Mouse (Mus musculus) intestine, postnatal 0 days (tissue): ENCODE results near the gene Thrap3. TPM values are rescaled to one million over a fixed set of nuclear protein-coding genes. Genes with fewer than 3 reads are reported as not detected.

Experiments used
- ATAC-seq: fragments of 200-750 bp; cut with Nextera tagmentation; 2 replicates; pipeline ENCODE4 v1.8.0; 2017; ENCODE audit warnings: mild to moderate bottlenecking, moderate TSS enrichment, moderate library complexity
- H3K27ac ChIP-seq: fragments of 300-500 bp; sonication (generic); 2 replicates; pipeline ENCODE4 v1.5.1; 2014; ENCODE audit warnings: mild to moderate bottlenecking, low read depth, low read length, moderate library complexity
- H3K27me3 ChIP-seq: fragments of 300-500 bp; sonication (generic); replicated peaks from 2 replicates; pipeline ENCODE4 v1.6.1; 2014; ENCODE audit warnings: low read length, mixed read lengths; ENCODE audit not compliant: control insufficient read depth, insufficient read depth
- H3K36me3 ChIP-seq: fragments of 300-500 bp; sonication (generic); 2 replicates; pipeline ENCODE4 v1.6.1; 2014; ENCODE audit warnings: mild to moderate bottlenecking, moderate library complexity; ENCODE audit not compliant: control insufficient read depth, insufficient read depth
- H3K4me1 ChIP-seq: fragments of 300-500 bp; sonication (generic); replicated peaks from 2 replicates; pipeline ENCODE4 v1.6.1; 2014; ENCODE audit warnings: antibody characterized with exemption, low read length, mixed read lengths; ENCODE audit not compliant: control insufficient read depth, insufficient read depth
- H3K4me2 ChIP-seq: fragments of 300-500 bp; sonication (generic); replicated peaks from 2 replicates; pipeline ENCODE4 v1.6.1; 2014; ENCODE audit warnings: low read depth, mild to moderate bottlenecking, moderate library complexity
- H3K4me3 ChIP-seq: fragments of 300-500 bp; sonication (generic); 2 replicates; pipeline ENCODE4 v1.5.1; 2014; ENCODE audit warnings: low read depth, low read length
- H3K9ac ChIP-seq: fragments of 300-500 bp; sonication (generic); 2 replicates; pipeline ENCODE4 v1.6.1; 2014; ENCODE audit warnings: mild to moderate bottlenecking, low read depth, low read length
- H3K9me3 ChIP-seq: fragments of 300-500 bp; sonication (generic); 2 replicates; pipeline ENCODE4 v1.6.1; 2016; ENCODE audit warnings: mixed run types; ENCODE audit not compliant: control insufficient read depth
- CTCF ChIP-seq: sonication (generic); IDR thresholded peaks from 2 replicates; pipeline ENCODE4 v1.5.1; 2016; ENCODE audit warnings: low read depth, mild to moderate bottlenecking, control low read depth, antibody characterized with exemption, moderate library complexity
- WGBS: fragments of 180-500 bp; shearing (Covaris S2); extraction: QIAGEN DNeasy Blood & Tissue Kit; methylation state at CpG from one replicate; pipeline ENCODE4 v1.1.7; 2014; 5-methylcytosine and 5-hydroxymethylcytosine counted together
- polyA plus RNA-seq: library from polyadenylated mRNA; unstranded; fragments of >200 nt; fragmentation: Nextera tagmentation; extraction: Ambion mirVana; gene quantifications from 2 replicates; pipeline ENCODE4 v1.2.1, GENCODE M21; 2015

The Thrap3 gene
- polyA plus RNA-seq, 1 experiment from 2014 or later: 56.7 TPM

DNA sequence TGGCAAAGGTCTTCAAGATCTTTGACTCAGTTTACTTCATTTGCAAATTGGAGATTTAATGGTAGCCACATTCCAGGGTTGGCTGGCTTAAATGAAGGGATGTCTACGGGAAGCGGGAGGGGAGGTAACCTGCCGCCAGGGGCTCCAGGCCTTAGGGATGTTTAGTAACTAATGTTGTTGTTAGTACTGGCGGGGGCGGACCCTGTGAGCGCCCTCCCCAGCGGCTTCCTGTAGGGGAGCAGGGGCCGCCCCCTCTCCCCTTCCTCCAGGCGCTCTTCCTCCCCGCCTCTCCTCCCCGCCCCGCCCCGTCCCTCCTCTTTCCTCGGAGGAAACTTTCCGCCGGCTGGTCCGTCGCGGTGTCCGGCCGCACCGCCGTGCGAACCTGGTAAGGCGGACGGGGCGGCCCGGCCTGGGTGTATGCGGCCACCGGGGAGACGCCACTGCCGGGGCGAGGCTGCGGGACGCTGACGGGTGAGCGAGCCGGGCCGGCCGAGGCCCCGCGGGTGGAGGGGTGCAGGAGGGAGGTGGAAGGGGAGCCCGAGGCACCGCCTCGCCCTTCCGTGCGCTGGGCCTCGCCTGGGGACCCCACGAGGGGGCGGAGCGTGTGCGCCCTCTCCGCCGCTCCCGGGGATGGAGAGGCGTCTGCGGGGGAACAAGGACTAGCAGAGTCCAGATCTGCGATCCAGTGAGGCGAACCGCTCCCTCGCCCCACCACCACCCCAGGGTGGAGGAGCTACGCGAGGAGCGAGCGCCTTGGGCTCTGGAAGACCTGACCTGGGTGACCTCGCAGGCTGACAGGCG is 54.2 kb downstream of the Thrap3 start:
- Histone ChIP-seq H3K4me1 (no peaks in the 10 kb centered on the region; the same call in 1 of the 2 replicates), H3K27me3 (no peaks in the 10 kb centered on the region), H3K9ac (peak overlapping the region; percentile 71), H3K4me2 (peak overlapping the region; percentile 88), H3K27ac (peak overlapping the region; percentile 84), H3K36me3 (peaks cover 16% of the 10 kb centered on the region; the same call in 1 of the 2 replicates), H3K9me3 (no peaks in the 10 kb centered on the region), H3K4me3 (peak overlapping the region; percentile 62)
- TF ChIP-seq CTCF: peak; percentile 46
- peak; percentile 50 for ATAC-seq
- WGBS: under 1% methylated on average over 63 of the region's 67 CpGs

GRCm38 (mm10) chr4:126147533-126148160 is 54.9 kb downstream of the Thrap3 start, which contains the start of gene Eva1b:
Eva1b (plus strand) TSS chr4:126147744.
- Histone ChIP-seq H3K4me1 (no peaks in the 10 kb centered on the region; the same call in 1 of the 2 replicates), H3K4me3 (peak within 1 kb of the TSS; percentile 62), H3K9ac (peak within 1 kb of the TSS; percentile 71), H3K27ac (peak within 1 kb of the TSS; percentile 84), H3K27me3 (no peaks in the 10 kb centered on the region), H3K9me3 (no peaks in the 10 kb centered on the region), H3K36me3 (peaks cover 16% of the 10 kb centered on the region; the same call in 1 of the 2 replicates), H3K4me2 (peak within 1 kb of the TSS; percentile 88)
- 5% methylated on average over 24 of the region's 24 CpGs for whole genome bisulfite sequencing
- TF ChIP-seq CTCF: no peak
- ATAC-seq: peak; percentile 62

DNA sequence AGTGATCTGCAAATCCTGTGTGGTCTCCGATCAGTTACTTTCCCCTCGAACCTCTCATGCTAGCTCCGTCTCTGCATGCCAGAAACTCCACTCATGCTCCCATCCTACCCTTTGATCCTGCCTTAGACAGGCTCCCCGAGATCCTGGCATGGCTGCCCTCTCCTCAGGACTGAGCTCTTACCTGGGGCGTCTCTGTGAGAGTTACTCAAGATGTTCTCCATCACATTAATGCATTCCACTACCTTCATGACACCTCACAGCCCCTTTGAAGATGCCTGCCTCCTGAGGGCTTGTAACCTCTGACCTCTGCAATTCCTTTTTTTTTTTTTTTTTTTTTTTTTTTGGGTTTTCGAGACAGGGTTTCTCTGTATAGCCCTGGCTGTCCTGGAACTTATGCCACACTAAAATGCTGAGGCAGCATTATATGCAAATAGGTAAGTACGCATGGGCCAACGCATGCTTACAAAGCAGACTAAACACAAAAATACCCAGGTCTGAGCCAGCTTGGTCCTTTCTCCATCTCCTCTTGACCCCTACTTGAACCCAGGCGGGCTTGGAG is 55.5 kb downstream of the Thrap3 start:
- Histone ChIP-seq H3K36me3 (peaks cover 10% of the 10 kb centered on the region; the same call in 1 of the 2 replicates), H3K4me2 (peak overlapping the region; percentile 88; the same call in 1 of the 2 replicates), H3K9ac (no peak overlapping the region), H3K27me3 (no peaks in the 10 kb centered on the region), H3K9me3 (no peaks in the 10 kb centered on the region), H3K27ac (no peak overlapping the region), H3K4me3 (no peak overlapping the region), H3K4me1 (no peaks in the 10 kb centered on the region; the same call in 1 of the 2 replicates)
- WGBS: 47% methylated on average over 9 of the region's 9 CpGs
- TF ChIP-seq CTCF: no peak
- no peak for ATAC-seq

DNA sequence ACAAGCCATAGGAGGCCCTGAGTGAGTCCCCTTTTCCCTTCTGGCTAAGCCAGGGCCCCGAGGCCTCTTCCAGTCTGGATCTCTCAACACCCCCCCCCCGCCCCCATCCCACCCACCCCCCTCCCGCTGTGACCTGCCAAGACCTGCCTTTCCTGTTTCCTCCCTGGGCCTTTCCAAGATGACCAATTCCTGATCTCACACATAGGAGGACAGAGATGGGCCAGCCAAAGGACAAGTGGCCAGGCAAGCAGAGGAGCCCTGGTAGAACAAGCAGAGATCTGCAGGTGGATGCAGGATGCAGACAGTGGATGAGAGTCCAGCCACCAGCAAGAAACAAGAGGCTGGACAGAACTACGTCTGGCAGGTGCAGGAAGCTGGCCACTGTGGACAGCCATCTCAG is 57.2 kb downstream of the Thrap3 start:
- no peak for TF ChIP-seq CTCF
- H3K4me2 ChIP-seq: no peak overlapping the region
- no peak overlapping the region for H3K9ac ChIP-seq
- H3K4me1 ChIP-seq: no peaks in the 10 kb centered on the region; the same call in 1 of the 2 replicates
- ATAC-seq: no peak
- H3K36me3 ChIP-seq: 0 out of 2 replicates have a peak, but pooled peaks cover 2% of the 10 kb centered on the region
- whole genome bisulfite sequencing: 36% methylated on average over 4 of the region's 4 CpGs
- H3K4me3 ChIP-seq: no peak overlapping the region
- H3K9me3 ChIP-seq: no peaks in the 10 kb centered on the region
- no peak overlapping the region for H3K27ac ChIP-seq
- no peaks in the 10 kb centered on the region for H3K27me3 ChIP-seq

DNA sequence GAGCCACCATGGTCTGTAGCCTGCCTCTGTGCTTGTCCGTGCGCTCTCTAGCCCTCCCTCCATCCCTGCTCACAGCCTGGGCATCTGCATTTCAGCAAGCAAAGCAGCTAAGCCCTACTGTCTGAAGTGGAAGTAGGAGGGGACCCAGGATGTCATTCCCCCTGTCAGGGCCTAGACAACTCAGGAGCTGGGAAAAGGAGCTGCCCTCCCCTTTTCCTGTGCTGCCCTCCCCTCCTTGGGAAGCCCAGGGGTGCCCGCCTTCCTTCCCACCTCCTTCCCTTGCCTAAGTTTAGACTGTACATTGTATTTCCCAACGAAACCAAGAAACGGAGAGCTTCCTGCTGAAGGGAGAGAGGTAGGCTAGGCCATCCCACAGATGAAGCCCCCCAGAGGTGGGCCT is 61.5 kb downstream of the Thrap3 start:
- Histone ChIP-seq H3K27ac (no peak overlapping the region), H3K4me3 (no peak overlapping the region), H3K9me3 (no peaks in the 10 kb centered on the region), H3K27me3 (no peaks in the 10 kb centered on the region), H3K36me3 (peaks cover 44% of the 10 kb centered on the region), H3K4me1 (no peaks in the 10 kb centered on the region), H3K9ac (no peak overlapping the region), H3K4me2 (no peak overlapping the region)
- WGBS: 74% methylated on average over 5 of the region's 5 CpGs
- no peak for ATAC-seq
- TF ChIP-seq CTCF: no peak

GRCm38 (mm10) chr4:126137773-126138172 is 64.8 kb downstream of the Thrap3 start:
- H3K27me3 ChIP-seq: no peaks in the 10 kb centered on the region
- H3K27ac ChIP-seq: no peak overlapping the region
- no peak for ATAC-seq
- H3K4me1 ChIP-seq: no peaks in the 10 kb centered on the region
- peaks cover 71% of the 10 kb centered on the region for H3K36me3 ChIP-seq
- H3K9ac ChIP-seq: no peak overlapping the region
- H3K9me3 ChIP-seq: no peaks in the 10 kb centered on the region
- WGBS: 87% methylated on average over 4 of the region's 4 CpGs
- no peak for TF ChIP-seq CTCF
- no peak overlapping the region for H3K4me3 ChIP-seq
- no peak overlapping the region for H3K4me2 ChIP-seq
